Mouse (Mus musculus) lung, embryonic 15.5 days (tissue): ENCODE data around the gene Olfr224. TPM values are rescaled to one million over a fixed set of nuclear protein-coding genes. Genes with fewer than 3 reads are reported as not detected.

ENCODE experiments used
- ATAC-seq: fragments of 200-750 bp; cut with Nextera tagmentation; 2 replicates; pipeline ENCODE4 v1.8.0; 2017; ENCODE audit warnings: moderate number of reproducible peaks, borderline replicate concordance; ENCODE audit not compliant: low FRiP score, low TSS enrichment; ENCODE audit errors: extremely low read depth
- H3K27ac ChIP-seq: fragments of 300-500 bp; sonication (generic); 2 replicates; pipeline ENCODE4 v1.5.1; 2015; ENCODE audit warnings: moderate library complexity, mild to moderate bottlenecking, inconsistent platforms
- H3K27me3 ChIP-seq: fragments of 300-500 bp; sonication (generic); 2 replicates; pipeline ENCODE4 v1.6.1; 2015; ENCODE audit warnings: inconsistent platforms
- H3K36me3 ChIP-seq: fragments of 300-500 bp; sonication (generic); 2 replicates; pipeline ENCODE4 v1.6.1; 2015; ENCODE audit warnings: inconsistent platforms
- H3K4me1 ChIP-seq: fragments of 300-500 bp; sonication (generic); 2 replicates; pipeline ENCODE4 v1.6.1; 2015; ENCODE audit warnings: inconsistent platforms
- H3K4me2 ChIP-seq: fragments of 300-500 bp; sonication (generic); 2 replicates; pipeline ENCODE4 v1.6.1; 2015; ENCODE audit warnings: inconsistent platforms, mild to moderate bottlenecking, moderate library complexity
- H3K4me3 ChIP-seq: fragments of 300-500 bp; sonication (generic); 2 replicates; pipeline ENCODE4 v1.5.1; 2015; ENCODE audit warnings: mild to moderate bottlenecking, inconsistent platforms
- H3K9ac ChIP-seq: fragments of 300-500 bp; sonication (generic); 2 replicates; pipeline ENCODE4 v1.6.1; 2015; ENCODE audit warnings: inconsistent platforms
- H3K9me3 ChIP-seq: fragments of 300-500 bp; sonication (generic); 2 replicates; pipeline ENCODE4 v1.6.1; 2016; ENCODE audit warnings: inconsistent platforms
- WGBS: fragments of 180-500 bp; shearing (Covaris S2); methylation state at CpG from one replicate; pipeline ENCODE4 v1.1.7; 2015; 5-methylcytosine and 5-hydroxymethylcytosine counted together
- polyA plus RNA-seq: library from polyadenylated mRNA; unstranded; fragments of >200 nt; fragmentation: Nextera tagmentation; extraction: Ambion mirVana; gene quantifications from 2 replicates; pipeline ENCODE4 v1.2.1, GENCODE M21; 2015

Gene Olfr224
- polyA plus RNA-seq, result not detected in 2 replicates

GRCm38 (mm10) chr11:58570405-58570804 is at the start of gene Olfr224:
TSS of gene Olfr224 (minus strand) at chr11:58570553.
- 66% methylated on average over 5 of the region's 5 CpGs for WGBS

GRCm38 (mm10) chr11:58618793-58619192 is 48.4 kb upstream of the Olfr224 start:
- Histone ChIP-seq H3K4me2 (no peak overlapping the region), H3K27ac (no peak overlapping the region), H3K9me3 (no peaks in the 10 kb centered on the region), H3K27me3 (no peaks in the 10 kb centered on the region), H3K9ac (no peak overlapping the region), H3K4me3 (no peak overlapping the region), H3K36me3 (no peaks in the 10 kb centered on the region), H3K4me1 (no peaks in the 10 kb centered on the region)
- no peak for ATAC-seq
- 57% methylated on average over 6 of the region's 6 CpGs for WGBS

More at GRCm38 (mm10) chr11:58570405-58570804, at the start of gene Olfr224:
- Histone ChIP-seq H3K4me3 (no peak within 1 kb of the TSS), H3K27ac (no peak within 1 kb of the TSS), H3K36me3 (no peaks in the 10 kb centered on the region), H3K4me2 (no peak within 1 kb of the TSS), H3K9me3 (no peaks in the 10 kb centered on the region), H3K4me1 (no peaks in the 10 kb centered on the region), H3K9ac (no peak within 1 kb of the TSS), H3K27me3 (no peaks in the 10 kb centered on the region)
- no peak for ATAC-seq

- Histone ChIP-seq H3K4me1 (no peaks in the 10 kb centered on the region), H3K4me2 (no peak overlapping the region), H3K9me3 (no peaks in the 10 kb centered on the region), H3K36me3 (no peaks in the 10 kb centered on the region), H3K4me3 (no peak overlapping the region), H3K27ac (no peak overlapping the region), H3K27me3 (no peaks in the 10 kb centered on the region), H3K9ac (no peak overlapping the region)
- ATAC-seq, result no peak
- 41% methylated on average over 3 of the region's 3 CpGs for WGBS
Measured at GRCm38 (mm10) chr11:58618369-58618768, 48.0 kb upstream of the Olfr224 start.

GRCm38 (mm10) chr11:58615975-58616374 is 45.6 kb upstream of the Olfr224 start, which contains the start of gene 2210407C18Rik:
TSS of gene 2210407C18Rik (minus strand) at chr11:58616075.
- 81% methylated on average over 4 of the region's 4 CpGs for WGBS

GRCm38 (mm10) chr11:58614526-58614925 is 44.2 kb upstream of the Olfr224 start:
- Histone ChIP-seq H3K27me3 (no peaks in the 10 kb centered on the region), H3K4me2 (no peak overlapping the region), H3K4me3 (no peak overlapping the region), H3K27ac (no peak overlapping the region), H3K4me1 (no peaks in the 10 kb centered on the region), H3K36me3 (no peaks in the 10 kb centered on the region), H3K9ac (no peak overlapping the region), H3K9me3 (no peaks in the 10 kb centered on the region)
- no peak for ATAC-seq

More at GRCm38 (mm10) chr11:58615975-58616374, 45.6 kb upstream of the Olfr224 start, which contains the start of gene 2210407C18Rik:
- no peaks in the 10 kb centered on the region for H3K27me3 ChIP-seq
- H3K9ac ChIP-seq, result no peak within 1 kb of the TSS
- no peaks in the 10 kb centered on the region for H3K4me1 ChIP-seq
- H3K27ac ChIP-seq, result no peak within 1 kb of the TSS
- no peaks in the 10 kb centered on the region for H3K36me3 ChIP-seq
- no peak for ATAC-seq
- no peak within 1 kb of the TSS for H3K4me3 ChIP-seq
- no peak within 1 kb of the TSS for H3K4me2 ChIP-seq
- no peaks in the 10 kb centered on the region for H3K9me3 ChIP-seq

GRCm38 (mm10) chr11:58613359-58613758 is 43.0 kb upstream of the Olfr224 start:
- Histone ChIP-seq H3K9me3 (no peaks in the 10 kb centered on the region), H3K36me3 (no peaks in the 10 kb centered on the region), H3K27ac (no peak overlapping the region), H3K27me3 (no peaks in the 10 kb centered on the region), H3K4me1 (no peaks in the 10 kb centered on the region), H3K4me3 (no peak overlapping the region), H3K9ac (no peak overlapping the region), H3K4me2 (no peak overlapping the region)
- ATAC-seq, result no peak
- WGBS, result 55% methylated on average over 3 of the region's 3 CpGs

GRCm38 (mm10) chr11:58607030-58607429 is 36.7 kb upstream of the Olfr224 start:
- no peaks in the 10 kb centered on the region for H3K9me3 ChIP-seq
- no peak for ATAC-seq
- no peak overlapping the region for H3K4me3 ChIP-seq
- H3K27ac ChIP-seq, result no peak overlapping the region
- H3K36me3 ChIP-seq, result no peaks in the 10 kb centered on the region
- H3K9ac ChIP-seq, result no peak overlapping the region
- no peak overlapping the region for H3K4me2 ChIP-seq
- H3K4me1 ChIP-seq, result no peaks in the 10 kb centered on the region
- 70% methylated on average over 6 of the region's 6 CpGs for WGBS
- H3K27me3 ChIP-seq, result no peaks in the 10 kb centered on the region

- Histone ChIP-seq H3K9ac (no peak overlapping the region), H3K27ac (no peak overlapping the region), H3K4me1 (no peaks in the 10 kb centered on the region), H3K4me2 (no peak overlapping the region), H3K36me3 (no peaks in the 10 kb centered on the region), H3K9me3 (no peaks in the 10 kb centered on the region), H3K4me3 (no peak overlapping the region), H3K27me3 (no peaks in the 10 kb centered on the region)
- 75% methylated on average over 12 of the region's 12 CpGs for WGBS
- ATAC-seq, result no peak
Measured at GRCm38 (mm10) chr11:58606177-58606919, 36.0 kb upstream of the Olfr224 start.

- no peaks in the 10 kb centered on the region for H3K4me1 ChIP-seq
- no peaks in the 10 kb centered on the region for H3K36me3 ChIP-seq
- no peak overlapping the region for H3K27ac ChIP-seq
- no peak for ATAC-seq
- WGBS, result 43% methylated on average over 3 of the region's 3 CpGs
- H3K4me3 ChIP-seq, result no peak overlapping the region
- no peaks in the 10 kb centered on the region for H3K9me3 ChIP-seq
- no peak overlapping the region for H3K4me2 ChIP-seq
- no peak overlapping the region for H3K9ac ChIP-seq
- no peaks in the 10 kb centered on the region for H3K27me3 ChIP-seq
Measured at GRCm38 (mm10) chr11:58605228-58605627, 34.9 kb upstream of the Olfr224 start.

- Histone ChIP-seq H3K36me3 (no peaks in the 10 kb centered on the region), H3K27ac (no peak overlapping the region), H3K4me2 (no peak overlapping the region), H3K27me3 (no peaks in the 10 kb centered on the region), H3K4me3 (no peak overlapping the region), H3K4me1 (no peaks in the 10 kb centered on the region), H3K9ac (no peak overlapping the region), H3K9me3 (no peaks in the 10 kb centered on the region)
- no peak for ATAC-seq
- WGBS, result 39% methylated on average over 2 of the region's 2 CpGs
Measured at GRCm38 (mm10) chr11:58604688-58605087, 34.3 kb upstream of the Olfr224 start.

- H3K9me3 ChIP-seq, result no peaks in the 10 kb centered on the region
- no peak for ATAC-seq
- WGBS, result 62% methylated on average over 6 of the region's 6 CpGs
- no peaks in the 10 kb centered on the region for H3K4me1 ChIP-seq
- no peaks in the 10 kb centered on the region for H3K36me3 ChIP-seq
- H3K27ac ChIP-seq, result no peak overlapping the region
- H3K9ac ChIP-seq, result no peak overlapping the region
- no peak overlapping the region for H3K4me2 ChIP-seq
- no peaks in the 10 kb centered on the region for H3K27me3 ChIP-seq
- no peak overlapping the region for H3K4me3 ChIP-seq
Measured at GRCm38 (mm10) chr11:58602800-58603560, 32.6 kb upstream of the Olfr224 start.

- Histone ChIP-seq H3K9me3 (no peaks in the 10 kb centered on the region), H3K36me3 (no peaks in the 10 kb centered on the region), H3K4me2 (no peak overlapping the region), H3K27me3 (no peaks in the 10 kb centered on the region), H3K4me1 (no peaks in the 10 kb centered on the region), H3K4me3 (no peak overlapping the region), H3K9ac (no peak overlapping the region), H3K27ac (no peak overlapping the region)
- no peak for ATAC-seq
Measured at GRCm38 (mm10) chr11:58602062-58602461, 31.7 kb upstream of the Olfr224 start.
